37 mouse cellular contexts compared by ENCODE assay signal in genomic region chr7:43841701-43842100, GRCm38 (mm10). TPM values are rescaled to one million over a fixed set of nuclear protein-coding genes. Genes with fewer than 3 reads are reported as not detected.
"Had no signal": no experiment of that assay in that cellular context is flagged by ENCODE, and none has a peak within 500 bp of the region (broad histone marks: within the 10 kb centered on the region; RNA-seq: fewer than 3 reads in every experiment).

TSS of gene Klk5 (plus strand) at chr7:43841971.

- H3K4me2 ChIP-seq: heart, embryonic 11.5 days; heart, embryonic 13.5 days; heart, embryonic 15.5 days; hindbrain, embryonic 13.5 days; hindbrain, embryonic 15.5 days; limb, embryonic 13.5 days; liver, embryonic 11.5 days; liver, embryonic 13.5 days; liver, embryonic 15.5 days had no signal

- H3K4me1 ChIP-seq: heart, embryonic 13.5 days; heart, embryonic 15.5 days; hindbrain, embryonic 13.5 days; hindbrain, embryonic 15.5 days; limb, embryonic 13.5 days; liver, embryonic 13.5 days; liver, embryonic 15.5 days had no signal

- DNase-seq: gastrocnemius, postnatal 14 days; gastrocnemius, postnatal 36 days; heart, adult 18-20 months; heart, postnatal 14 days; heart, postnatal 36 days; kidney, adult 18-20 months; kidney, adult 8-10 months; kidney, postnatal 10 days; kidney, postnatal 25 days; kidney, postnatal 4 days; liver; liver, embryonic 13.5 days had no signal

- H3K9ac ChIP-seq: heart, embryonic 13.5 days; heart, embryonic 15.5 days; hindbrain, embryonic 13.5 days; hindbrain, embryonic 15.5 days; limb, embryonic 13.5 days; liver, embryonic 13.5 days; liver, embryonic 15.5 days had no signal

- H3K36me3 ChIP-seq: heart, embryonic 13.5 days; heart, embryonic 15.5 days; hindbrain, embryonic 13.5 days; hindbrain, embryonic 15.5 days; limb, embryonic 13.5 days; liver, embryonic 13.5 days; liver, embryonic 15.5 days had no signal

- H3K4me3 ChIP-seq: heart, embryonic 13.5 days; heart, embryonic 15.5 days; hindbrain, embryonic 13.5 days; hindbrain, embryonic 15.5 days; layer of hippocampus, adult 2 months; left cerebral cortex, adult 2 months; limb, embryonic 13.5 days; liver, embryonic 13.5 days; liver, embryonic 15.5 days had no signal

- H3K9me3 ChIP-seq: heart, embryonic 15.5 days; hindbrain, embryonic 13.5 days; hindbrain, embryonic 15.5 days; limb, embryonic 13.5 days; liver, embryonic 13.5 days; liver, embryonic 15.5 days had no signal

- ATAC-seq: hindbrain, postnatal 0 days; intestine, embryonic 16.5 days had no signal

- H3K27ac ChIP-seq: heart, embryonic 13.5 days; heart, embryonic 15.5 days; hindbrain, embryonic 13.5 days; hindbrain, embryonic 15.5 days; hindbrain, postnatal 0 days; layer of hippocampus, adult 2 months; left cerebral cortex, adult 2 months; limb, embryonic 13.5 days; liver, embryonic 13.5 days; liver, embryonic 15.5 days had no signal

- H3K27me3 ChIP-seq: heart, embryonic 13.5 days; heart, embryonic 15.5 days; hindbrain, embryonic 13.5 days; hindbrain, embryonic 15.5 days; limb, embryonic 13.5 days; liver, embryonic 13.5 days; liver, embryonic 15.5 days had no signal

RNA-seq across cellular contexts. Expression of gene Klk5, which starts in this region (rescaled TPM):
- total RNA-seq: gastrocnemius, adult 18-20 months; gastrocnemius, adult 8-10 months; gastrocnemius, postnatal 14 days; gastrocnemius, postnatal 36 days; heart, adult 18-20 months; heart, postnatal 14 days; heart, postnatal 36 days; hematopoietic stem cell, adult 5-6 weeks; hindbrain, postnatal 0 days; layer of hippocampus, adult 2 months; layer of hippocampus, postnatal 10 days; layer of hippocampus, postnatal 25 days; left cerebral cortex, adult 2 months; left cerebral cortex, postnatal 14 days; left cerebral cortex, postnatal 36 days had no signal
- polyA plus RNA-seq: gonadal fat pad, adult 2 months; heart, embryonic 11.5 days; heart, embryonic 13.5 days; heart, embryonic 15.5 days; heart, postnatal 0 days; hindbrain, embryonic 13.5 days; hindbrain, embryonic 15.5 days; hindbrain, postnatal 0 days; intestine, embryonic 14.5 days; intestine, embryonic 16.5 days; kidney, embryonic 14.5 days; kidney, embryonic 16.5 days; limb, embryonic 11.5 days; liver, embryonic 11.5 days; liver, embryonic 13.5 days; liver, embryonic 15.5 days had no signal
